Mouse (Mus musculus) cerebellum, adult 2 months (tissue): ENCODE data around the gene Slc25a48. TPM values are rescaled to one million over a fixed set of nuclear protein-coding genes. Genes with fewer than 3 reads are reported as not detected.

Experiments used
- DNase-seq, 2 experiments: peaks; one replicate each; pipeline ENCODE4 v3.0.0; 2021
- H3K27ac ChIP-seq: fragments of 200-500 bp; 2 replicates; pipeline ENCODE4 v1.5.1; 2012; ENCODE audit warnings: low read length, control low read depth, inconsistent platforms; ENCODE audit not compliant: insufficient read depth
- H3K27me3 ChIP-seq: fragments of 200-500 bp; 2 replicates; pipeline ENCODE4 v1.6.1; 2012; ENCODE audit warnings: inconsistent platforms, mild to moderate bottlenecking, low read length, moderate library complexity; ENCODE audit not compliant: control insufficient read depth, insufficient read depth
- H3K4me1 ChIP-seq: fragments of 200-500 bp; 2 replicates; pipeline ENCODE4 v1.6.1; 2011; ENCODE audit warnings: low read length; ENCODE audit not compliant: control insufficient read depth, insufficient read depth
- H3K4me3 ChIP-seq: fragments of 200-500 bp; replicated peaks from 2 replicates; pipeline ENCODE3; 2011; ENCODE audit warnings: mild to moderate bottlenecking, low read depth, low read length, control low read depth; ENCODE audit not compliant: insufficient read depth
- CTCF ChIP-seq: fragments of 200-500 bp; IDR thresholded peaks from 2 replicates; pipeline ENCODE4 v1.5.1; 2011; ENCODE audit warnings: low read depth, mild to moderate bottlenecking, control low read depth, low read length, moderate library complexity, borderline replicate concordance; ENCODE audit not compliant: insufficient read depth
- POLR2A ChIP-seq: fragments of 200-500 bp; IDR thresholded peaks from 2 replicates; pipeline ENCODE4 v1.6.1; 2011; ENCODE audit warnings: low read length, control low read depth, borderline replicate concordance; ENCODE audit not compliant: insufficient read depth
- WGBS: fragments of 180-500 bp; shearing (Covaris S2); methylation state at CpG from one replicate; pipeline ENCODE4 v1.1.7; 2018; 5-methylcytosine and 5-hydroxymethylcytosine counted together
- polyA plus RNA-seq: library from polyadenylated mRNA; depleted of rRNA; stranded (reverse); fragments of >200 nt; gene quantifications from 2 replicates; pipeline ENCODE4 v1.2.3, GENCODE M21; 2012

The Slc25a48 gene
- polyA plus RNA-seq, 1 experiment, result 0.34 TPM

GRCm38 (mm10) chr13:56419538-56419937 is 18.6 kb upstream of the Slc25a48 start:
- TF ChIP-seq POLR2A (no peak), CTCF (no peak)
- no peak for DNase-seq
- H3K4me1 ChIP-seq, result no peaks in the 10 kb centered on the region
- 79% methylated on average over 6 of the region's 6 CpGs for WGBS
- H3K27ac ChIP-seq, result no peak overlapping the region
- no peak overlapping the region for H3K4me3 ChIP-seq
- no peaks in the 10 kb centered on the region for H3K27me3 ChIP-seq

GRCm38 (mm10) chr13:56422072-56422723 is 16.0 kb upstream of the Slc25a48 start:
- no peak overlapping the region for H3K27ac ChIP-seq

GRCm38 (mm10) chr13:56425931-56426330 is 12.2 kb upstream of the Slc25a48 start:
- Histone ChIP-seq H3K4me1 (peaks cover 8% of the 10 kb centered on the region), H3K4me3 (no peak overlapping the region), H3K27ac (no peak overlapping the region), H3K27me3 (no peaks in the 10 kb centered on the region)
- 82% methylated on average over 7 of the region's 7 CpGs for WGBS
- no peak for TF ChIP-seq CTCF
- no peak for TF ChIP-seq POLR2A
- no peak for DNase-seq

More at GRCm38 (mm10) chr13:56422072-56422723, 16.0 kb upstream of the Slc25a48 start:
- peak; percentile 51 for TF ChIP-seq CTCF
- no peak for TF ChIP-seq POLR2A
- no peak overlapping the region for H3K4me3 ChIP-seq
- WGBS, result 28% methylated on average over 16 of the region's 16 CpGs
- H3K27me3 ChIP-seq, result no peaks in the 10 kb centered on the region
- H3K4me1 ChIP-seq, result peaks cover 8% of the 10 kb centered on the region
- DNase-seq, result peak; percentile 33 to 58

- DNase-seq, result peak in 1 of 2 experiments; percentile 54
- H3K4me3 ChIP-seq, result no peak within 1 kb of the TSS
- no peak within 1 kb of the TSS for H3K27ac ChIP-seq
- H3K27me3 ChIP-seq, result no peaks in the 10 kb centered on the region
- TF ChIP-seq CTCF (no peak), POLR2A (no peak)
- WGBS, result 56% methylated on average over 4 of the region's 4 CpGs
- H3K4me1 ChIP-seq, result peaks cover 8% of the 10 kb centered on the region
Observed at GRCm38 (mm10) chr13:56426365-56426764, 11.8 kb upstream of the Slc25a48 start, which contains the start of gene Gm3045. TSS of gene Gm3045 (plus strand) at chr13:56426594.

- H3K4me3 ChIP-seq, result no peak overlapping the region
- H3K4me1 ChIP-seq, result peaks cover 20% of the 10 kb centered on the region
- H3K27ac ChIP-seq, result no peak overlapping the region
- WGBS, result 32% methylated on average over 16 of the region's 16 CpGs
- peak; percentile 65 to 78 for DNase-seq
- H3K27me3 ChIP-seq, result no peaks in the 10 kb centered on the region
- TF ChIP-seq CTCF (peak; percentile 88), POLR2A (no peak)
Observed at GRCm38 (mm10) chr13:56428724-56429500, 9.2 kb upstream of the Slc25a48 start.

GRCm38 (mm10) chr13:56432496-56432895 is 5.7 kb upstream of the Slc25a48 start:
- H3K27ac ChIP-seq, result 0 out of 2 replicates have a peak overlapping the region, but pooled peaks have one; percentile 64
- TF ChIP-seq POLR2A (no peak), CTCF (no peak)
- 16% methylated on average over 11 of the region's 12 CpGs for WGBS
- peaks cover 12% of the 10 kb centered on the region for H3K4me1 ChIP-seq
- peak overlapping the region; percentile 30 for H3K4me3 ChIP-seq
- H3K27me3 ChIP-seq, result no peaks in the 10 kb centered on the region
- DNase-seq, result peak in 1 of 2 experiments; percentile 62

- DNase-seq, result peak; percentile 55 to 72
- H3K27me3 ChIP-seq, result no peaks in the 10 kb centered on the region
- peaks cover 12% of the 10 kb centered on the region for H3K4me1 ChIP-seq
- TF ChIP-seq POLR2A, result no peak
- TF ChIP-seq CTCF, result peak; percentile 65
- WGBS, result 35% methylated on average over 10 of the region's 10 CpGs
- H3K27ac ChIP-seq, result no peak overlapping the region
- H3K4me3 ChIP-seq, result no peak overlapping the region
Observed at GRCm38 (mm10) chr13:56433466-56433865, 4.7 kb upstream of the Slc25a48 start.
